Mouse (Mus musculus) mature B cell (primary cell): ENCODE data around the gene Gm29735.
"Not testable (repeated sequence)": the region's sequence is repeated elsewhere in the genome, so short reads cannot be mapped to it uniquely, and the experiment has no call there.

Source experiments
- in situ Hi-C: fragments of 300-500 bp; cut with MboI; formaldehyde crosslinking; loops from 2 replicates; pipeline ENCODE4 v1.14.3; 2019

Gm29735 gene

DNA sequence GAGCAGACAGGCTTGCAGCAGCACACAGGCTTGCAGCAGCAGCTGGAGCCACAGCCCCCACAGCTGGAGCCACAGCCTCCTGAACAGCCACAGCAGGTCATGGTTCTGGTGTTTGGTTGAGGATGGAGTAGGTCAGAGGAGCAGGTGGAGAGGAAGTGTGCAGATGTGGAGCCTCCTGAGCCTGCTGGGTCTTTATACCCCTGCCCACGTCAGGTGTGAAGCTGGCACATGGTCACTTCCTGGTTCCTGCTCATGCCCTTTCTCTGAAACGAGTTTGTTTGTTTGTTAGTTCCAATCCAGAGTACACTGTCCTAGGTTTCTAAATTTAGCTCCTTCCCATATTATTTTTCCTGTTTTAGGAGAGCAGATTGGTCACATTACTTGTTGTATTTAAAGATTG is at the start of gene Gm29735:
Gene Gm29735, minus strand, starts transcription at position 101 of the 400 bp plus-strand sequence.
- in situ Hi-C loops, result not testable (repeated sequence)

GRCm38 (mm10) chr7:142205488-142205887 is 48.6 kb upstream of the Gm29735 start:
- in situ Hi-C loops, result no loop called here

- in situ Hi-C loops, result no loop called here
These were observed 44.2 kb upstream of the Gm29735 start, which contains the start of gene Krtap5-3 for GRCm38 (mm10) chr7:142201064-142201463. Gene Krtap5-3 (plus strand): TSS chr7:142201364.

- in situ Hi-C loops, result no loop called here
These were observed 41.8 kb upstream of the Gm29735 start for GRCm38 (mm10) chr7:142198748-142199147.

DNA sequence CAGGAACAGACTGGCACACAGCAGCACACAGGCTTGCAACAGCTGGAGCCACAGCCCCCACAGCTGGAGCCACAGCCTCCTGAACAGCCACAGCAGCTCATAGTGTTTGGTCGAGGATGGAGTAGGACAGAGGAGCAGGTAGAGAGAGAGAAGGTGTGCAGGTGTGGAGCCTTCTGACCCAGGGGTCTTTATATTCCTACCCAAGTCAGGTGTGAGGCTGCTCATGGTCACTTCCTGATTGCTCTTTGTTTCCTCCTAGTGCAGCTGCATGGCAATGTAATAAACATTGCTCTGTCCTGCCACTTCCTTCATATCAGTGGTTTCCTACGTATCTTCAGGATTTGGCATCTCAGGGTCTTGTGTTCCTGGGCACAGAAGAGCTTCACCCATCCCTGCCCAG is 33.4 kb upstream of the Gm29735 start, which contains the start of gene Gm10153:
Gene Gm10153, minus strand, starts transcription at position 101 of the 400 bp plus-strand sequence.
- in situ Hi-C loops, result no loop called here

- in situ Hi-C loops, result no loop called here
These were observed 31.2 kb upstream of the Gm29735 start for GRCm38 (mm10) chr7:142188156-142188555.

- in situ Hi-C loops, result no loop called here
These were observed 24.1 kb upstream of the Gm29735 start for GRCm38 (mm10) chr7:142181021-142181420.

DNA sequence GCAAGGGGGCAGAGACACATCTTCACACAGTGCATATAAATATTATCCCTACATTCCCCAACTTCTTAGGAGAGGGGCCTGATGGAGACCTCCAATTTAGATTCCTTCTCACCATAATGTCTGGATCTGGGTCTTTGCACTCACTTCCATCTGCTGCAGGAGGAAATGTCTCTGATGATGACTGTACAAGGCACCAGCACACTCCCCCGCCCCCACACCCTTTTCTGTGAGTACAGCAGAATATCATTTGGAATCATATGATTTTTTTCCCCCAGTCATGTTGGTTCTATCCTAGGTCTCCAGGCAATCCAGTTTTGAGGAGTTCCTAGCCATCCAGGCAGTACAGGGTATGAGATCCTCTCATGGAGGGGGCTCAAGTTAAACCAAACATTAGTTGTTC is 21.8 kb upstream of the Gm29735 start:
- in situ Hi-C loops, result no loop called here

GRCm38 (mm10) chr7:142175905-142176304 is 19.0 kb upstream of the Gm29735 start, which contains the start of gene Krtap5-2:
Gene Krtap5-2 (minus strand): TSS chr7:142176005.
- in situ Hi-C loops, result not testable (repeated sequence)

- in situ Hi-C loops, result no loop called here
These were observed 12.9 kb upstream of the Gm29735 start for GRCm38 (mm10) chr7:142169836-142170235.

DNA sequence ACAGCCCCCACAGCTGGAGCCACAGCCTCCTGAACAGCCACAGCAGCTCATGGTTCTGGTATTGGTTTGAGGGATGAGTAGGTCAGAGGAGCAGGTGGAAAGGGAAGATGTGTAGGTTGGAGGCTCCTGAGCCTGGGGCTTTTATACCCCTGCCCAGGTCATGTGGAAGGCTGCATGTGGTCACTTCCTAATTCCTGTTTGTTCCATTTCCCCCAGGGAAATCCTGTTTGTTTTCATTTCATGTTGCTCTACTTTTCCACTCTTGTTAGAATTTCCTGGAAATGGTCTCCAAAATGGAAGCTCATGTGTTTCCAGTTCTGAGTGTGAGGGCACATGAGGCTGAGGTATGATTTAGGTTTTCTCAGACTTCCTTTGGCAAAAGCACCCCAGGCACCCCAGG is 8.7 kb upstream of the Gm29735 start, which contains the start of gene Gm4553:
Gene Gm4553, minus strand, starts transcription at position 101 of the 400 bp plus-strand sequence.
- in situ Hi-C loops, result not testable (repeated sequence)

- in situ Hi-C loops, result no loop called here
These were observed 2.5 kb upstream of the Gm29735 start for GRCm38 (mm10) chr7:142159366-142159765.

- in situ Hi-C loops, result no loop called here
These were observed 1.6 kb downstream of the Gm29735 start for GRCm38 (mm10) chr7:142155308-142155707.

DNA sequence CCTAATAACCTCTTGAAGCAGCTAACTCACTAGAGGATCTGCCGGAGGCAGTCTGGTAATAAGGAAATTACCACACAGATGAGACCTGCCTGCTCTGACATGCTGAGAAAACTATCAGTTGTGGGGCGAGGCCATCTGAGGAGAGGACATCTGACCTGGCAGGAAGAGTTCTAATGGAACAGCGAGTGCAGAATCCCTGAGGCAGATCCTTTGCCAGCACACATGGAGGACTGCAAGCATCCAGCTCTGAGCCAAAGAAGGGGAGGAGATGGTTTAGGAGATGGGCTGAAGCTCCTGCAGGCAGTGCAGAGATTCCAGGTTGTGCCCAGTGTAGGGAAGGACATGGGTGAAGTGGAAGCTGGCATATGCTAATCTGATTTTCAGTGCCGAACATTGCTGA is 4.7 kb downstream of the Gm29735 start:
- in situ Hi-C loops, result no loop called here

DNA sequence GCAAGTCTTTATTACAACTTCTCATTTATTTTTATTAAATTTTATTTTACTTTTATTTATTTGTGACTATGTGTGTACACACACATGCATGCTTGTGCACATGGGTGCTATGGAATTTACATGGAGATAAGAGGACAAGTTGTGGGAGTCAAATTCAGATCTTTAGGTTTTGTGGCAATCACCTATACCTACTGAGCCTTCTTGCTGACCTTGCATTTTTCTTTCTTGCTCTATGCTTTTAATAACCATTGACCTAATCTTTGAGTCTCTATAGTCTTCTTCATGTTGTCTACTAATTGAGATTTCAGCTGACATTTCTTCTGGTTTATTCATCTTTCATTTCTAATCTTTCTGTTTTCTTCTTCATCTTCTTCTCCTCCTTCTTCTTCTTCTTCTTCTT is 8.3 kb downstream of the Gm29735 start:
- in situ Hi-C loops, result no loop called here

GRCm38 (mm10) chr7:142146033-142146432 is 10.9 kb downstream of the Gm29735 start:
- in situ Hi-C loops, result no loop called here

- in situ Hi-C loops, result no loop called here
These were observed 11.4 kb downstream of the Gm29735 start for GRCm38 (mm10) chr7:142145413-142145940.

GRCm38 (mm10) chr7:142144507-142144906 is 12.4 kb downstream of the Gm29735 start, which contains the start of gene Gm45337:
Gene Gm45337 (minus strand): TSS chr7:142144607.
- in situ Hi-C loops, result no loop called here

DNA sequence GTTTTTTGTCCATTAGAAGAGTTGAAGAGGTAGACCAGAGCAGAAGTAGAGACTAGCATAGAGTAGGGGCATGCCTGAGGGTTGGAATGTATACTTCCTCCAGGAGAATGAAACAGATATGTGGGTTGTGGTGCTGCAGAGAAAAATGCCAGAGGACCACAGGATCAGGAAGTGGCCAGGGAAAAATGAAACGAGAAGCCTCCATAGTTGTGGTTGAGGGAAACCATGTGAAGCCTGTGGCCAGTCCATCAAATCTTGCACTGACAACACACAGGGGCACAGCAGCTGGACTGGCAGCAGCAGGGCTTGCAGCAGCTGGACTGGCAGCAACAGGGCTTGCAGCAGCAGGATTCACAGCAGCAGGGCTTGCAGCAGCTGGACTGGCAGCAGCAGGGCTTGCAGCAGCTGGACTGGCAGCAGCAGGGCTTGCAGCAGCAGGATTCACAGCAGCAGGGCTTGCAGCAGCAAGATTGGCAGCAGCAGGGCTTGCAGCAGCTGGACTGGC is 13.4 kb downstream of the Gm29735 start:
- in situ Hi-C loops, result not testable (repeated sequence)

- in situ Hi-C loops, result no loop called here
These were observed 16.2 kb downstream of the Gm29735 start for GRCm38 (mm10) chr7:142140696-142141095.

- in situ Hi-C loops, result not testable (repeated sequence)
These were observed 21.0 kb downstream of the Gm29735 start, which contains the start of gene Gm39115 for GRCm38 (mm10) chr7:142135934-142136333. Gene Gm39115 (minus strand): TSS chr7:142136034.

DNA sequence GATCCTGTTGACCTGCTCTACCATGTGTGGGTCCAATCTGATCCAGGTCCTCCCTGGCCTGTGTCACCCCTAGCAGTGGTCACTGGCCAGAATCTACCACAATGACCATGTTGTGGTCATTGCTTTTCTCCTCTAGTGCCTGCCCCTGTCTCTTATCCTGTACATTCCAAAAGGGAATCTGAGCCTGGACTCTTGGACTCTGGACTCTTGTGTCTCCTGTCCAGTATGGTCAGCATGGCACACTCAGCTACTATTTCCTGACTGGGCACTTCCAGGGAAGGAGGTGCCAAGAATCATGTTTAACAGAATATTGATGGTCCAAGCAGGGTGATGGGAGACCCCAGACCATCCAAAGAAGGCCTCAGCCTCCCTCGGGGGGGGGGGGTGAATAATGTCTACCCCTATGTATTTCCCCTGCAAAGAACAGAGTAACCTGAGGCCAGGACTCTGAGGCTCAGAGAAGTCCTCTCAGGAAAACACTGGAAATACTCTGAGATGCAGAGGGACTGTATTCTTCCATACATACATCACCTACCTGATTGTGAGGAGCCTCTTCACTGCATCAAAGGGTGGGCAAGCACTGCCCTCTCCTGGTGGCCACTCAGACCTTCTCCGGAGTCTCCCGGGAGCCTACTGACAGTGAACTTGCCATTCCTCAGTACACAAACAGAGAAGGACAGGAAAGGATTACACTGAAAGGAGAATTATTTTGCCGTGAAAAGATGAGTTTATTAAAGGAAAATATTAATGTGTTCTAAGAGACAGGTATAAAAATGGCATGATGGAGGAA is 22.5 kb downstream of the Gm29735 start:
- in situ Hi-C loops, result no loop called here

GRCm38 (mm10) chr7:142128843-142129242 is 28.1 kb downstream of the Gm29735 start:
- in situ Hi-C loops, result no loop called here
